Mouse (Mus musculus): ENCODE data around the gene Gimap8. TPM values are rescaled to one million over a fixed set of nuclear protein-coding genes. Genes with fewer than 3 reads are reported as not detected.

Gimap8 gene
- 154 TPM for polyA plus RNA-seq (2017; shearing (Covaris generic))

DNA sequence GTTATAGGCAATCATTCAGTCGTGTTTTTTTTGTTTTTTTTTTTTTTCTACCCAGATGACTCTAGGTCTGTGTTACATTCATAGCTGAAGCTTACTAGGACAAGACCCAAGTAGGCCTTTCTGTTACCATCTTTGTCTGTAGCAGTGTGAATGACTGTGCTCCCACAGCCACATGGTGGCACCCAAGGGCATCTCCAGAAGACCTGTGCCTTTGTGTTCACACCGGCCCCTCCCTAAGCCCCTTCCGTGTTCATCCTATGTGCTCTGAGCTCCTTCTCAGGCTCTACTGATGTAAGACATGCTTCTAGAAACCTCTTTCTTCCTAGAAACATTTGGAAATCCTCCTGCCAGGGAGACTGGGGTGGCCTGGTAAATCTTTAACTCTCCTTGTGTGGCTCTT, at the start of gene Gimap8:
Gene Gimap8 (plus strand): TSS at position 240 of the 400 bp plus-strand sequence.

GRCm38 (mm10) chr6:48601271-48602079, 45.6 kb upstream of the Gimap8 start, which contains the start of gene Zfp775:
Gene Zfp775 (plus strand): TSS chr6:48602063.

GRCm38 (mm10) chr6:48626464-48626863, 20.6 kb upstream of the Gimap8 start, which contains the start of gene AI854703:
Gene AI854703 (plus strand): TSS chr6:48626764.

GRCm38 (mm10) chr6:48675931-48676859, 29.2 kb downstream of the Gimap8 start, which contains the start of gene Gimap9:
Gene Gimap9 (plus strand): TSS chr6:48676129.

DNA sequence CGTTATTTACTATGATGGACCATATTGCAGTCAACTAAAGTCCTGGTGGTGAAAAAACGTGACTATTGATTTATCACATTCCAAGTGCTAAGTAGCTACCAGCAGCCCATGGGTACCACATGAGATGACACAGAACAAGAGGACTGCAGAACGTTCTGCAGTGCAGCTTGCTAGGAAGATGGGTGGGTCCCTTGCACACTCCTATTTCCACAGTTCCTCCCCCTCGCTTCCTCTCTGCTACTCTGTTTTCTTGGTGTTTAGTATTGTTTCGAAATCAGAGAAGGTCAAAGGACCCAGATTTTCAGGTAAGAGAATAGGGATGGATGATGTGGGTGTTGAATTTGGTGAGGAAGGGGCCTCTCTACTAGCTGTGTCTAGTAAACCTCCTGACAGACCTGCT, 37.3 kb downstream of the Gimap8 start, which contains the start of gene Gimap4:
Gene Gimap4 (plus strand): TSS at position 231 of the 400 bp plus-strand sequence.

Other genes with a start within 250 kb of the Gimap8 start
- 32.5 TPM for gene Zfp467, start 201.4 kb upstream of the Gimap8 start, polyA plus RNA-seq (2017; shearing (Covaris generic))
- gene Sspo, start 199.0 kb upstream of the Gimap8 start, polyA plus RNA-seq (2017; shearing (Covaris generic)): 0.23 TPM
- 0.24 TPM for gene Atp6v0e2, start 109.6 kb upstream of the Gimap8 start, polyA plus RNA-seq (2017; shearing (Covaris generic))
- gene Lrrc61, start 92.4 kb upstream of the Gimap8 start, polyA plus RNA-seq (2017; shearing (Covaris generic)): 44.5 TPM
- gene Rarres2, start 74.4 kb upstream of the Gimap8 start, polyA plus RNA-seq (2017; shearing (Covaris generic)): 0.17 TPM
- not detected for gene Gm45021, start 57.6 kb upstream of the Gimap8 start, polyA plus RNA-seq (2017; shearing (Covaris generic))
- gene Repin1, start 53.4 kb upstream of the Gimap8 start, polyA plus RNA-seq (2017; shearing (Covaris generic)): 2.7 TPM
- gene Gm44965, start 53.3 kb upstream of the Gimap8 start, polyA plus RNA-seq (2017; shearing (Covaris generic)): not detected
- gene Zfp775, start 45.2 kb upstream of the Gimap8 start, polyA plus RNA-seq (2017; shearing (Covaris generic)): 9.4 TPM
- gene AI854703, start 20.5 kb upstream of the Gimap8 start, polyA plus RNA-seq (2017; shearing (Covaris generic)): 4.3 TPM
- gene Gimap9, start 28.9 kb downstream of the Gimap8 start, polyA plus RNA-seq (2017; shearing (Covaris generic)): 297 TPM
- 1,429 TPM for gene Gimap4, start 37.3 kb downstream of the Gimap8 start, polyA plus RNA-seq (2017; shearing (Covaris generic))
- 921 TPM for gene Gimap6, start 61.0 kb downstream of the Gimap8 start, polyA plus RNA-seq (2017; shearing (Covaris generic))
- 25.5 TPM for gene Gm28053, start 71.4 kb downstream of the Gimap8 start, polyA plus RNA-seq (2017; shearing (Covaris generic))
- gene Gimap7, start 71.4 kb downstream of the Gimap8 start, polyA plus RNA-seq (2017; shearing (Covaris generic)): 299 TPM
- gene Gimap1, start 91.8 kb downstream of the Gimap8 start, polyA plus RNA-seq (2017; shearing (Covaris generic)): 563 TPM
- gene Gimap5, start 99.0 kb downstream of the Gimap8 start, polyA plus RNA-seq (2017; shearing (Covaris generic)): 207 TPM
- gene Gimap3, start 123.6 kb downstream of the Gimap8 start, polyA plus RNA-seq (2017; shearing (Covaris generic)): 2,001 TPM
- 5.5 TPM for gene Tmem176a, start 193.7 kb downstream of the Gimap8 start, polyA plus RNA-seq (2017; shearing (Covaris generic))
- gene Tmem176b, start 194.3 kb downstream of the Gimap8 start, polyA plus RNA-seq (2017; shearing (Covaris generic)): 8.6 TPM
- not detected for gene Aoc1, start 225.7 kb downstream of the Gimap8 start, polyA plus RNA-seq (2017; shearing (Covaris generic))